Comparison of ENCODE assay signal across 27 mouse cellular contexts in genomic region chr3:63196565-63196964, GRCm38 (mm10). TPM values are rescaled to one million over a fixed set of nuclear protein-coding genes. Genes with fewer than 3 reads are reported as not detected.
DNase-seq lines count a peak whose midpoint lies in the region; ATAC-seq and TF ChIP-seq lines count a peak whose summit lies in the region.
"Had no signal": no experiment of that assay in that cellular context is flagged by ENCODE, and none has a peak within 500 bp of the region (broad histone marks: within the 10 kb centered on the region; RNA-seq: fewer than 3 reads in every experiment).

No protein-coding gene starts in this region.

- intact Hi-C loops in left cerebral cortex, postnatal 14 days (cut with DNase I): no loop called here
- intact Hi-C loops in left cerebral cortex, adult 2 months (cut with DNase I): no loop called here

- no peaks in the 10 kb centered on the region for H3K27me3 ChIP-seq in embryonic facial prominence, embryonic 14.5 days (replicated peaks; ENCODE audit: control insufficient read depth, insufficient read depth, low read length)
- H3K27me3 ChIP-seq in embryonic facial prominence, embryonic 10.5 days (replicated peaks; ENCODE audit: low read depth, poor library complexity, severe bottlenecking): no peaks in the 10 kb centered on the region
- no peaks in the 10 kb centered on the region for H3K27me3 ChIP-seq in thymus, adult 2 months (ENCODE audit: control insufficient read depth, insufficient read depth, low read length)
- H3K27me3 ChIP-seq: heart, embryonic 12.5 days; hindbrain, embryonic 13.5 days; limb, embryonic 13.5 days; liver, embryonic 13.5 days; lung, embryonic 15.5 days had no signal

- no peak for ATAC-seq in embryonic facial prominence, embryonic 14.5 days (ENCODE audit: low read depth)
- ATAC-seq: inflammation-experienced regulatory T-cells, adult 6 months had no signal

- 55% methylated on average over 3 of the region's 3 CpGs for WGBS in embryonic facial prominence, embryonic 14.5 days
- 91% methylated on average over 3 of the region's 3 CpGs for WGBS in embryonic facial prominence, embryonic 10.5 days
- 89% methylated on average over 3 of the region's 3 CpGs for WGBS in thymus, adult 2 months

- no peak overlapping the region for H3K9ac ChIP-seq in embryonic facial prominence, embryonic 14.5 days (ENCODE audit: low read depth, low read length)
- H3K9ac ChIP-seq: heart, embryonic 12.5 days; hindbrain, embryonic 13.5 days; limb, embryonic 13.5 days; liver, embryonic 13.5 days; lung, embryonic 15.5 days had no signal

- no peak for TF ChIP-seq CTCF in left cerebral cortex, adult 2 months (IDR thresholded peaks at IDR 0.05)
- no peak for TF ChIP-seq CTCF in thymus, adult 2 months (IDR thresholded peaks at IDR 0.05; ENCODE audit: borderline replicate concordance, control insufficient read depth, extremely low read depth, insufficient read depth, low read length, poor library complexity)

- no peaks in the 10 kb centered on the region for H3K36me3 ChIP-seq in embryonic facial prominence, embryonic 14.5 days (ENCODE audit: control insufficient read depth, insufficient read depth, low read length)
- no peaks in the 10 kb centered on the region for H3K36me3 ChIP-seq in embryonic facial prominence, embryonic 10.5 days (replicated peaks)
- no peaks in the 10 kb centered on the region for H3K36me3 ChIP-seq in thymus, adult 2 months (ENCODE audit: control insufficient read depth, insufficient read depth, low read length)
- H3K36me3 ChIP-seq: forebrain, embryonic 10.5 days; heart, embryonic 12.5 days; hindbrain, embryonic 13.5 days; limb, embryonic 13.5 days; liver, embryonic 13.5 days; lung, embryonic 15.5 days; midbrain, embryonic 10.5 days had no signal

- H3K9me3 ChIP-seq in embryonic facial prominence, embryonic 14.5 days (ENCODE audit: control insufficient read depth, low read length): no peaks in the 10 kb centered on the region
- no peaks in the 10 kb centered on the region for H3K9me3 ChIP-seq in embryonic facial prominence, embryonic 10.5 days
- H3K9me3 ChIP-seq: forebrain, embryonic 10.5 days; heart, embryonic 12.5 days; hindbrain, embryonic 13.5 days; limb, embryonic 13.5 days; liver, embryonic 13.5 days; lung, embryonic 15.5 days; midbrain, embryonic 10.5 days had no signal

- H3K4me2 ChIP-seq in embryonic facial prominence, embryonic 14.5 days (ENCODE audit: low read depth, low read length): no peak overlapping the region
- H3K4me2 ChIP-seq: heart, embryonic 12.5 days; hindbrain, embryonic 13.5 days; limb, embryonic 13.5 days; liver, embryonic 13.5 days; lung, embryonic 15.5 days had no signal

- no peaks in the 10 kb centered on the region for H3K4me1 ChIP-seq in embryonic facial prominence, embryonic 14.5 days (ENCODE audit: control insufficient read depth, insufficient read depth, low read length)
- no peaks in the 10 kb centered on the region for H3K4me1 ChIP-seq in embryonic facial prominence, embryonic 10.5 days
- no peaks in the 10 kb centered on the region for H3K4me1 ChIP-seq in thymus, adult 2 months (replicated peaks; ENCODE audit: control insufficient read depth, insufficient read depth, low read length)
- H3K4me1 ChIP-seq: forebrain, embryonic 10.5 days; heart, embryonic 12.5 days; hindbrain, embryonic 13.5 days; limb, embryonic 13.5 days; liver, embryonic 13.5 days; lung, embryonic 15.5 days; midbrain, embryonic 10.5 days had no signal

- DNase-seq in embryonic facial prominence, embryonic 14.5 days (ENCODE audit: low spot score): peak; percentile 67
- no peak for DNase-seq in embryonic facial prominence, embryonic 10.5 days (ENCODE audit: low spot score)
- peak; percentile 54 to 63 for DNase-seq in left cerebral cortex, postnatal 14 days (ENCODE audit: low spot score in 2 of 2)
- no peak for DNase-seq in left cerebral cortex, adult 2 months (ENCODE audit: extremely low spot score in 1 of 2, low spot score in 2 of 2)
- peak; percentile 3 to 37 for DNase-seq in layer of hippocampus, postnatal 14 days (ENCODE audit: low spot score in 2 of 2)
- no peak for DNase-seq in testis, postnatal 10 days (ENCODE audit: low spot score)
- DNase-seq in cerebellum, adult 9-11 months: no peak
- DNase-seq in thymus, adult 2 months: no peak
- DNase-seq: adrenal gland, adult 8-10 months; cerebellum, adult 11 months; cerebellum, postnatal 25 days; embryo, embryonic 11 days; gastrocnemius, adult 2 months; heart, adult 11 months; heart, postnatal 14 days; kidney, adult 2 months; kidney, postnatal 10 days; liver, embryonic 13.5 days; lung, postnatal 4 days had no signal

- no peak overlapping the region for H3K27ac ChIP-seq in embryonic facial prominence, embryonic 14.5 days (replicated peaks; ENCODE audit: low read depth, low read length)
- H3K27ac ChIP-seq in embryonic facial prominence, embryonic 10.5 days (replicated peaks): no peak overlapping the region
- no peak overlapping the region for H3K27ac ChIP-seq in left cerebral cortex, adult 2 months
- H3K27ac ChIP-seq in thymus, adult 2 months (ENCODE audit: control insufficient read depth, insufficient read depth, low read length): no peak overlapping the region
- H3K27ac ChIP-seq: forebrain, embryonic 10.5 days; gastrocnemius, adult 2 months; hindbrain, embryonic 13.5 days; limb, embryonic 13.5 days; liver, embryonic 13.5 days; lung, embryonic 15.5 days; midbrain, embryonic 10.5 days had no signal

- no peak for TF ChIP-seq POLR2A in thymus, adult 2 months (IDR thresholded peaks at IDR 0.05; ENCODE audit: control insufficient read depth, extremely low read depth, insufficient read depth, low read length, poor library complexity)

- no peak overlapping the region for H3K4me3 ChIP-seq in embryonic facial prominence, embryonic 14.5 days (ENCODE audit: low read depth, low read length)
- no peak overlapping the region for H3K4me3 ChIP-seq in embryonic facial prominence, embryonic 10.5 days
- no peak overlapping the region for H3K4me3 ChIP-seq in left cerebral cortex, adult 2 months
- H3K4me3 ChIP-seq in thymus, adult 2 months (ENCODE audit: control insufficient read depth, insufficient read depth, low read length): no peak overlapping the region
- H3K4me3 ChIP-seq: forebrain, embryonic 10.5 days; gastrocnemius, adult 2 months; heart, embryonic 12.5 days; hindbrain, embryonic 13.5 days; limb, embryonic 13.5 days; liver, embryonic 13.5 days; lung, embryonic 15.5 days; midbrain, embryonic 10.5 days had no signal

RNA-seq across cellular contexts. Expression of gene Mme, which starts 44.8 kb away (rescaled TPM):
- 51.6 and 58.8 TPM in 2 replicates for polyA plus RNA-seq in embryonic facial prominence, embryonic 14.5 days (2014; fragmentation: Nextera tagmentation; extraction: Ambion mirVana)
- polyA plus RNA-seq in embryonic facial prominence, embryonic 10.5 days (2016; fragmentation: Nextera tagmentation; extraction: Ambion mirVana): 14.1 and 16.0 TPM in 2 replicates
- 1 to 10 TPM; 8.6 to 8.7 TPM for total RNA-seq in left cerebral cortex, postnatal 14 days (2021)
- 1 to 10 TPM; 5.5 to 9.1 TPM for total RNA-seq in left cerebral cortex, adult 2 months (2021)
- 1 to 10 TPM; 3.3 to 3.6 TPM for total RNA-seq in layer of hippocampus, postnatal 14 days (2021)
- polyA plus RNA-seq in thymus, adult 2 months (2012; rRNA removed): 0.88 and 1.4 TPM in 2 replicates
- total RNA-seq: neutrophil, adult 5-6 weeks had no signal
- polyA plus RNA-seq: inflammation-experienced regulatory T-cells, adult 6 months had no signal

Comparison
In these comparisons a context has a peak if more than half of its experiments do, and no peak if none do; other contexts are left out.
1. DNase-seq: peak in embryonic facial prominence, embryonic 14.5 days (single experiment), left cerebral cortex, postnatal 14 days (2 of 2) and layer of hippocampus, postnatal 14 days (2 of 2); none in embryonic facial prominence, embryonic 10.5 days (single experiment), left cerebral cortex, adult 2 months (0 of 2), testis, postnatal 10 days (single experiment), cerebellum, adult 9-11 months (single experiment) and thymus, adult 2 months (single experiment).